Mouse (Mus musculus) neural tube, embryonic 10.5 days (tissue): ENCODE measurements around the gene Rpa3.

Experiments used
- DNase-seq: peaks from one replicate; pipeline ENCODE4 v3.0.0-alpha.2; 2017; ENCODE audit warnings: low spot score; ENCODE audit errors: extremely low spot score

Gene Rpa3

DNA sequence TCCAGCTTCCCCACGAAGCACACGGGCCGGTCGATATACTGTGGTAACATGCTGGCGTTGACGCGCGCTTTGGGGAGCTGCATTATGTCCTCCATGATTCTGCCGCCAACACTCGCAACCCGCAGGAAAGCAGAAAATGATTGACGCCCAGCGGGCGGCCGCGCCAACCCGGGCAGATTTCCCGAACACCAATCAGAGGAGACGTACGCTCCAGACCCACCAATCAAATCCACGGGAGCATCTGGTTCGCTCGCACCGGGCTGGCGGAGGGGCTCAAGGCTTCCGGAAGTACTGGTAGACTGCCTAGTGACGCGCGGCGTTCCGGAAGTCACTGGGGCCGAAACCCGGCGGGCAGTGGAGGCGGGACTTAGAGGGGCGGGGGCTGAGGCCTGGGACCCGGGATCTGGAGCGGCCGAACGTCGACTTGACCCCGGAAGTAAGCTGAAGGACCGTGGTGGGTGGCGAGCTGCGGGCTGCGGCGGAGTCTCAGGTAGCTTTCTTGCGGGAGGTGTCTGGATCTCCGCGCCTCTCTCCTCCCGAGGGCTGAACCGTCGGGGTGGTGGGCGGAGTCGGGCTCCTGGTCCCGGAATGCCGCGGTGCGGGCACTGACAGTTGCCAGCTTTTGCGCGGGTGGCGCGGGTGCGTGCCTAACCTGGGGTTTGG, at the start of gene Rpa3, which contains the start of the genes Umad1 and Gm45062:
Rpa3 (minus strand) TSS at position 170 of the 663 bp plus-strand sequence.
Umad1 (plus strand) TSS at position 285 of the 663 bp plus-strand sequence.
Gm45062 (plus strand) TSS at position 447 of the 663 bp plus-strand sequence.
- peak; percentile 97 for DNase-seq

DNA sequence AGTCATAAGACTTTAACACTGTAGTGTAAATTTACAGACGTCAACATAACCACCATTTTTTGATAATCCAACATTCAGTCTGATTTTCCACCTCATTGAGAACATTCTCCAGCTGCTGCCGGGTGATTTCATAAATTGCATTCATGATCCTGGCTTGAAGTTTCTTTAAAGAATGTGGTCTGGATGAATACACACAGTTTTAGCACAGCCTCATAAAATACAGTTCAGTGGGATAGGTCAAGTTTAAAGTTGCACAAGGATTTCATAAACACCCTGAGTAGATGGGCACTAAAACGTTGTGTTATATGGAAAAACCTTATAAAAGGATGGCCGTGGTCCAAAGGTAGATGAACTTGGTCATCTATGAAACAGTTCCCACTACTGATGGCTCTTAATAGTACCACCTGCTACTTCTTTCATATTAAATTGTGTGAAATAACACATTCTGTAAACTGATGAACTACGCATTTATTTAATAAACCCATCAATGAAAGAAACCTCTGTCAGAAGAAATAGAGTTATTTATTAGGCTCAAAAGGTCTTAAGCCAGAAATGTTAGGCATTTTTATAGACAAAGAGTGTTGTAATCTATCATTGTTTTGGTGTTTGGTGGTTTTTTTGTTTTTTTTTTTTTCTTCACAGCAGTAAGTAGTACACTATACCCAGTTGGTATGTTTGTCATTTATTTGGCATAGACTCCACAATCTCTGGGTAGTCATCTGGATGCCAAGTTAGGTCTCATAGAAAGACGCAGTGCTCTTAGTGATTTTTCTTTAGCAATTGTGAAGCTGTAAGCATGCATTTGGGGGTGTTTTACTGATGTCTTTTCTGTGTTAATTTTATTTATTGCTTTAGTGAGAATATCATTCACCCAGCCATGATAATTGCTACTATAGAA, 49.2 kb upstream of the Rpa3 start:
- DNase-seq = no peak

DNA sequence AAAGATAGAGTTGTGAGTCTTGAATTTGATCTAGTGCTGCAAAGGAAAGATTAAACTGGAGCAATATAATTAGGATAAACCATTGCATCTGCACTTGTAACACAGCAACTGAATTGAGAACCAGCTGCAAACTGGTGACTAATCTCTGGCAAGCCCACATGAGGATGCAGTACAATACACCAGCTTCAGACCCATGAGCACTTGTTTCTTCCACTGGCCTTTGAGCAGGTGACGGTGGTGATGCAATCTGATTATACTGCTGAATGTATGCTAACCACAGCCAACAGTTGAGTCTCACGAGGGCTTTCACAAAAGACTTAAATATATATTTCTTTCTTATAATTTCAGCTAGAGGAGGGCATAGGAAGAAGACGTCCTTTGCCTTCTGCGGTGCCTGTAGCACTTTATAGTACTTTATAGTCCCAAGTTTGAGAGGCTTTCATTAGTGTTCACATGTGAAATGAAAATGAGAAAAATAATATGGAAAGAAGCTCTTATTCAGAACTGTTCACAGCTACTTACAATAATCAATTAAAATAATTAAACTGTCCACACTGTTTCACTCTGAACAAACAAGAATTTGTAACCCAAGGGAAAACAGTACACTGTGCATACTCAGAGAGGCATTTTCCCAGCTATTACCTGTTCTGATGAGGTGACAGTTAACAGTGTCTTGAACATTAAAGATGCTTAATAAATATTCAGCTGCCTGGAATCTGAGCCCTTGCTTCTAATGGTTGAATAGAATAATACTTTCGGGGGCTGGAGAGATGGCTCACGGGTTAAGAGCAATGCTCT, 40.3 kb upstream of the Rpa3 start:
- no peak for DNase-seq

DNA sequence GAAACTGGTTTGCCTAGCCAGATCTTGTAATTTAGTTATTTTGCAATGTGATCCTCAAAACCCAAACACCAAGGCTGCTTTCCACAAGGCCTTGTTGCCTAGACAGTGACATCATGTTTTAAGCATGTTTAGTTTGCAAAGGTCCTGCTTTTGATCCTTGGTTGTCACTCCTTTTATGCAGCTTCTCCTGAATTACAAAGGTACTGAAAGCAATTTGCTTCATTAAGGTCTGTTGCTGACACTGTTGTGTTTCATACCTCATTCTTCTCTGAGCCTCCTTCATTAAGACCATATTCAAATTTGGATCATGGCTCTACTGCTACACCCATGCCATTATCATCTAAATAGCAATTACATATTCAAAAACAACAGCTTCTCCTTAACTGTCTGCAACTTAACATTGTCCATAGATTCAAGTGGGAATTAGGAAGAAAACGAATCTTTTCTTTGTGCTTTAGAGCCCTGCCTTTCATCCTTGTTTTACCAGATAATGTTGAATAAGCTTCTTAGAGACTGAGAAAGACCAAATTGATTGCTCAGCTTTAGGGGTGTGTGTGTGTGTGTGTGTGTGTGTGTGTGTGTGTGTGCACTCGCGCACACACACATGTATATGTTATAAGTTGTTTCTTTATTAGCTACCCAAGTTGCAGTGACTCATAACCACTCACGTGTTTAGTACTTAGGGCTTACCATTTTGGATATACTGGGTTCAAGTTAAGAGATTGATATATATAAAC, 35.2 kb upstream of the Rpa3 start:
- no peak for DNase-seq

DNA sequence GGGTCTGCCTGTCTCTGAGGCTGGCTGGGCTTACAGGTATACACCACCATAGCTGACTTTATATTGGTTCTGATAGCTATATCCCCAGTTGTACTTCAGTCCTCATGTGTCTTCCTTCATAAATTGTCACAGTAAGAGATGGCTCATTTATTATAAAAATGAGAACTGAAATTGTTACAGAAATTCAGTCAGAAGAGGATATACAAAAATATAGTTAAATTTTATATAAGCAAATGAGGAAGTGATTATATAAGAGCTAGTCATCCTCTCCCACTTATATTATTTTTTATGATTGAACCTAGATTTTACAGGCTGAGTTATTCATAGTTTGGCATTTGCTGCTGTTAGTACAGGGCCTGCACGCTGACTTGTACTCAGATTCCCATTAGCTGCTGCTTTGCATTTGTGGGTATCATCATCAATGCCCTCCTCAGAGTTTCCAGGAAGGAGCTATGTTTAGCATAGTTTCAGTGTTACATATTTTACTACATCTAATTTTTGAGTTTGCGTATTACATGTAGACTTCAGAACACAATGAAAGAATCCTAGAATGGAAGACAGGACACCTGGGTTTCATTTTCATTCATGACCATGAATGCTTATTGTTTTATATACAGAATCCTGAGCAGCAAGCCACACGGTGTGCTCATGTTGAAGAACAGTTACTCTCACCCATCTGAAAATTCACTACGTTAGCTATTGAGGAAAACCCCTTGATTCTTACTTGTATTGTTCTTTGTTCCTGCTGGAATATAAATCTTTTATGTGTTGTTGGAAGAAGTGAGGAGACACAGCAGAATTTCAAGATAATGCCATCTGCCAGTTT, 30.0 kb upstream of the Rpa3 start:
- DNase-seq = no peak

DNA sequence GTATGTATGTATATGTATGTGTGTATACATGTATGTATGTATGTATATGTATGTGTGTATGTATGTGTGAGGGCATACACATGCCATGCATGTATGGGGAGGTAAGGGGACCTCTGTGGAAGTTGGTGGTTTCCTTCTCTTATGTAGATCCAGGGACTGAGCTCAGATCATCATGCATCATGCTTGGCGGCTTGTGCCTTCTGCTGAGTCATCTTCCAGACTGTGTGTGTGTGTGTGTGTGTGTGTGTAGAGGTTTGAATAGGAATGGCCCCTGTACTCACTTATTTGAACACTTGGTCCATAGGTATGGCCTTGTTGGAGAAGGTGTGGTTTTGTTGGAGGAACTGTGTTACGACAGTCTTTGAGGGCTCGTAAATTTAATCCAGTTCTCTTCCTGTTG, 27.2 kb upstream of the Rpa3 start:
- DNase-seq = no peak

DNA sequence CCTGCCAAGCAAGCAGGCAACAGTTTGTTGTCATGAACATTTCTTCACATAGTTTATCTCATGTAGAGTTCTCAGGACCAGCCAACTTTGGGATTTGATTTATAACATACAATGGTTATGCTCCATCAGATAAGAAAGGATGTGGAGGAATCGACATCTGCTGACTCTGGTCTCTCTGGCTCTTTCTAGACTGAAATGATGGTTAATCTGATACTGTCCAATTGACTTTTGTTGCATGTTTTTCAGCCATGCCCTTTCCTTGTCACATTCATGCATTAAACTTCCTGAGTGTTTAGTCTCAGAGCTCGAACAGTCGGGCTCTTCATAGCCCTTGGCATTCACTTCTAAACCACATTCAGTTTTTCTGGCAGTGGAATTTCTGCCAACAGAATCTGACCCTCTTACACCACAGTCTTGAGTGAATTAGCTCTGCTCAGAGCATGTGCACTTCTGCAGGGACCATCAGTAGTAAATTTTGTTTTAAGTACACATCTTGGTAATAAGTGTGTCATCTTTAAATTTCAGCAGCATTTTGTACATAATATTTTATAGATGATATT, 26.5 kb upstream of the Rpa3 start:
- no peak for DNase-seq

DNA sequence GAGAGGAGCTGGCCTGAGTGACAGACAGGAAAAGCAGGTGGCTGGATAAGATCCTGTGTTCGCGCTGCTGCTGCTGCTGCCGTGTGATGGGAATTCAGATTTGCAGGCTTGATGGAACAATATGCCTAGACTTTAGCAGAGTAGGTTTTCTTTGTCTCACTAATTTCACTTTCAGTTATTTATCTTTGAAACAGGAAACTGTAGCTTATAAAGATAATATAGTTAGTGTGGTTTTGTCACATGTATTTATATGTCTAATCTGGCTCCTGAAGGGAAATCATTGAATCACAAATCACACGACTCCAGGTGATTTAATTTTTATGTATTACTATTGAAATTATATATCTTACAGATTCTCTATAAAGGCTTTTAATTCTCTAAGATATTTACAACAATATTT, 24.3 kb upstream of the Rpa3 start:
- DNase-seq = no peak

DNA sequence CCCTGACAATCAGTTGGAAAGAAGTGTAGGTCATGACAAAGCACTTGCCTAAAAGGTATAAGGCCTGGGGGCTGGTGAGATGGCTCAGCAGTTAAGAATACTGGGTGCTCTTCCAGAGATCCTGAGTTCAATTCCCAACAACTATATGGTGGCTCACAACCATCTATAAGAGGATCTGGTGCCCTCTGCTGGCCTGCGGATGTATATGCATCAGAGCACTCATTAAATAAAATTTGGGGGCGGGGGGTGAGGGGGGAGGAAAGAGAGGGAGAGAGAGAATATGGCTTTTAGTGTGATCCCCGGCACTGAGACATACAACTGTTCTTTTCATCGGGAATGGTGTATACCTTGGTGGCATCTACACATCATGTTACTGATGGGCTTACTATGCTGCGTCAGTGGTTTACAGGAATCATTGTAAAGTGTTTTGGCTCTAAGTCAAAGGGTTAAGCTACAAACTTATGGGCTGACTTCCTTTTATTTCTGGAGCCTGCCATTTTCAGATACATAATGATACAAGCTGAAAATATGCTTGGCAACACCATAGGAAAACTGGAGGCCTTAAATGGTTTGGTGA, 19.5 kb upstream of the Rpa3 start:
- DNase-seq = no peak

DNA sequence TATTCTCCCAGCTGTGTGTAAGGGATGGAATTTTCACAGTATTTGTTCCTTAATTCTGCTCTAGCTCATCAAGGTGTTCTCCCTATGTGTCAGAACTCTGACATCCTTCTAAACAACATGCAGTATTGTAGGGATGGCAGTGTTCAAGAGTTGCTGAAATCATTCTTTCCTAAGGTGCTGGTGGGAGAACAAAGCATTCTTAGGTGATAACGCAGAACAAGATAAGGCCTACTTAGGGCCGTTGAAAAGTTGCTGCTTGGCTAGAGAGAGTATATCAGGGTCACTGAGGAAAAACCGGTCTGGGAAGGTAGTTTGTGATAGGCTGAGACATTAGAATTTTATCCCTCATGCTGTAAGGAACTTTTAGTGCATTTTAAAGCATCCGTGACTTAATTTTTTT, 17.5 kb upstream of the Rpa3 start:
- DNase-seq = no peak

DNA sequence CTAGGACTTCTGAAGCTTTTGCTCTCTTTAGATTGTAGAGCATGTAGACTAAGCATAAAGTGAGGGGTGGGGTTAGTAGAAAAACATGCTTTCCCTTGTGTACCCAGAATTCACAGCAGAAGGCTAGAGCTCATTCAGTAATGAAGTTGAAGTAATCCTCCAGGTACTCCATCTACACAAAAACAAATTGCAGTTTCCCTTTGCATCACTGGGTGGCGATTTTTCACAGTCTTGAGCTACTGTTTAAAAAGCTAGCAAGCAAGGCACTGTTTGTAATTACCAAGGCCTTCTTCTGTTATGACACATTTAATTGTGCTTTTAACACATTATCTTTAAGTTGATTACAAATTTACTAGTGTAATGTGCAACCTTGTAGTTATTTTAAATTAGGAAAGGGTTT, 16.1 kb upstream of the Rpa3 start:
- no peak for DNase-seq

DNA sequence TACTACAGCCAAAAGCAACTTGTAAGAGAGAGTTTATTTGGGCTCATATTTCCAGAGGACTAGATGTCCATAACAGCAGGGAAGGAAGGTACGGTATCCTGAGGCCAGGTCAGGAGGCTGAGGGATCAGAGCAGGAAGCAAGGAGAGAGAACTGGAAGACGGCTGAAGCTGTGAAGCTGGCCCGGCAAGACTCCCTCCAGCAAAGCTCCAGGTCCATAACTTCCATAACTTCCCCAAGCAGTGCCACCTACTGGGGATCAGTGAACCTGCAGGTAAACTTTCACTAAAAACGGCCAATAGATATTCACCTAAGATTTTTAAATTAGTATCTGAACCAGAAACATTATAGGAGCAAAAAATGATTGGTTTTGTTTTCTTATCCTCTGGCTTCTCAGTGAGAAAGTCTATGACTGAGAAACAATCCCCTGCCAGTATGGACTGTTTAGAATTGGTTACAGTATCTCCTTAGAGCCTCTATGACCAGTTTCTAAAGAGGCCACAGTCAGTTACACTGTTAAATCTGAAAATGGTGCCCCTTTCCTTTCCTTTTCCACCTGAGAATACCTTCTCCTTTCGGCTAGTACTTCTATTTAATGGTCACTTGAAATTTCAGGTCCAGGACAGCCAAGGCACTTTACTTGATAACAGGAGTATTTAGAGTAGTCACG, 15.5 kb upstream of the Rpa3 start:
- peak; percentile 52 for DNase-seq

DNA sequence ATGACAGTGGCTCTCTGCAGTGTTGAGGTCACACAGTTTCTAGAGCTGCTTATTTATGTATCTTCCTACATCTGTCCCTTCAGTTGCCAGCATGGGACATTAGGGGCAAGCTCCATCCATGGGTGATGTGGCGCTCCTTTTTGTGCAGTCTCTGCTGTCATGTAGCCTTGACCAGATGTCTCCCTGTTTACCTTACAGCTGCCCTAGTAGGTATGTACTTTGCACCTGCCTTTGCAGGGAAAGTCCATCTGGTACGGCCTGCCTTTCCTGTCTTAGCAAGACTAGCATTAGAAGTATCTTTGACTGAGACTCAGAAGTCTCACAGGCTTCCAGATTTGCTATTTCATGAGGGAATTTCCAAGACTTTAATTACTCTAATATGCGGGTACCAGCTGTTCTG, 12.1 kb upstream of the Rpa3 start:
- DNase-seq = no peak

DNA sequence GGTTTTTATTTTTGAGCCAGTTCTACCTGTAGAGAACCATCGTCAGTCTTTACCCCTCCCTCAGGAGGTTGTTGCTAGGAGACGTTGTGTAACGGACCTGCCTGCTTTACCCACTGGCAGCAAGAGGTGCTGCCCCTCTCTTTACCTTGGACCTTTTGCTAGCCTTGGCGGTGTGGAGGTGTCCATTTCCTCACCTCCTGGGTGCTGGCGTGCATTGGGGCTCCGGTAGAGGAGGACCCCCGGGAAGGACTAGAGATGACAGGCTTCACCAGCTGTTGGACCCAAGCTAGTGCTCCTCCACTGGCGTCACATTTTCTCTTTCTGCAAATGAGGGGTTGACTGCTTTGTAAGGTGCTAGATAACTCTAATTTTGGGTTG, 683 bp upstream of the Rpa3 start:
- no peak for DNase-seq

DNA sequence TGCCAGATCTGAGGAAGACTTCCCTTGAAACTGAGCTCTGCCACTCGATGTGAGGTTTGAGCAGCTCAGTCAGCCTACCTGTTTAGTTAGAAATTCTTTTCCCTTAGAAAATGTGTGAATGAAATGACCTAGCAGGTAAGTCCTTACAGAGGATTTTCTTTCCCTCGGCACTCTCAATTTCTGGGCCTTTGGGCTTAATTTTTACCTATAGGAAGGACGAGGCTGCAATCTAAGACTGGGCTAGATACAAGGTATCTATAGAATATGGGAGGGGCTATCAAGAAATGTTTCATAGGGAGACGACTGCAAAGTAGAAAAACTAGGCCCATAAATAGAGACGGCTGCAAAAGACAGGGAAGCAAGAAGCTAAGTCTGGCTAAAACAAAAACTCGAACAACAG, 657 bp downstream of the Rpa3 start:
- DNase-seq = no peak

DNA sequence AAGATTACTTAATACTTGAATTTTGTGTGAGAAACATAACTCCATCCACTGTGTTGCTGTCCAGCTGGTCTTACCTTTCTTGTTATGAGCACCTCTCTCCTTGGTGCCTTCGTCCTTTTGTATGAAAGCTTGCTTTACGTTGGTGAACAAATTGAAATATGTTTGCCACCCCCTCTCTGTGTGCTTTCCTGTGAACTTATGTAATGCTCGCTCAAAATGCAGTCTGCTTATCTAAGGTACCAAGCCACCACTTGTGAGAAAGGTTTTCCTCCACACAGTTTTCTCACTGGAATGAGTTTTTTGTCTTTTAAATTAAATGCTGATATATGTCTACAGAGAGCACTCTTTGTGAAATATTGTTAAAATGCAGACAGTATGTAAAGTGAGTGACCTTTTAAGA, 30.4 kb downstream of the Rpa3 start:
- DNase-seq = no peak

DNA sequence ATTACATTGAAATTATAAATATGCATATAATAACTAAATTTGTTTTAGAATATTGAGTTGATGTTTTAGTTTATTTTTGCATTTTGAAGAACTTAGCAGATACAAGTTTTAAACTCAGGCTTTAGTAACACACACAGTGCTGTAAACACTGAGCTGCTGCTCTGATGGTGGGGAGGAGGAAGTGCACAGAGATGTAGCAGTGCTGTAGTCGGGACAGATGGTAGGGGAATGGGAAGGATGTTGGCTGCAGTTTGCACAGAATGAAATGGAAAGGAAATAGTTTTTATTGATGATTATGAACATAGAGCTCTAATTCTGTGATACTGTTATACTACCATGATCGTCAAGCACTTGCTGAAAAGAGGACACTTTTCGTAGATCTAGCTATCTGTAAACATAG, 31.9 kb downstream of the Rpa3 start:
- DNase-seq = no peak

DNA sequence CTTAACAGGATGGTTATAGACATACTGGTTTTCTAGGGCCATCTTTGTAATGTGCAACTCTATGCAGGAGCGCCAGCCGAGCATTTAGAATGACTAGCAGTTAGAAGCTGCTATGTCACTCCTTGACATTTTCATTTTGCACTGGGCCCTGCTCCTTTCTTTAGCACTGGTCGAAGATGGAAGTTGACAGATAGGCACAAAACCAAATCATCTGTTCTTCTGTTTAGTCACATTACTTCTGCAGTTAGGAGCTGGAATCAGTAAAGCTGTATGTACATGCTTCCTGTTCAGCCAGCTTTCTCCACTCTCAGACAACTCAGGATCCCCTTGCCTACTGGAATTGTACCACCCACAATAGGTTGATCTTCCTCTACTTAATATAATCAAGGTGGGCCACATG, 48.3 kb downstream of the Rpa3 start:
- no peak for DNase-seq

DNA sequence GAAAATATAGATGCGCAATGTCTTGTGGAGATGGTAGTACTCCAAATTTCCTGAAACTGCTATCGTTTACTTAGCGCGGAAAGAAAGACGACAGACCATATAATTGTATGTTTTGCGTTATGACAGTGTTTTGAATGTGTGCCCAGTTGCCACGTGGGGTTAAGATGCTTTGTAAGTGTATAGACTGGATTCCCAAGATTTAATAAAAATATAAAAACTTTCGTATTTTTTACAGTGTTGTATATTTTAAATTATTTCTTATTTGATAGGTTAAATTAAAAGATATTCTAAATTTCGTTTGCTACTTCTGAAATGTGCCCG, 49.1 kb downstream of the Rpa3 start:
- DNase-seq = no peak
